Mouse (Mus musculus) layer of hippocampus, adult 18-20 months (tissue): ENCODE measurements around the gene Pdlim7. TPM values are rescaled to one million over a fixed set of nuclear protein-coding genes. Genes with fewer than 3 reads are reported as not detected.
A peak's percentile ranks its signal among the peaks of the same experiment; 100 is the strongest.

Experiments used
- DNase-seq, 2 experiments: peaks; one replicate each; pipeline ENCODE4 v3.0.0; 2022; ENCODE audit warnings: low spot score in 2 of 2
- total RNA-seq, 2 experiments: library from RNA; stranded (reverse); gene quantifications; 2 replicates each; pipeline ENCODE4 v1.2.3; 2021

Pdlim7 gene
- total RNA-seq, 2 experiments from 2014 or later = 93.2 to 99.5 TPM

GRCm38 (mm10) chr13:55522730-55523129 is 9.3 kb upstream of the Pdlim7 start:
- no peak for DNase-seq

DNA sequence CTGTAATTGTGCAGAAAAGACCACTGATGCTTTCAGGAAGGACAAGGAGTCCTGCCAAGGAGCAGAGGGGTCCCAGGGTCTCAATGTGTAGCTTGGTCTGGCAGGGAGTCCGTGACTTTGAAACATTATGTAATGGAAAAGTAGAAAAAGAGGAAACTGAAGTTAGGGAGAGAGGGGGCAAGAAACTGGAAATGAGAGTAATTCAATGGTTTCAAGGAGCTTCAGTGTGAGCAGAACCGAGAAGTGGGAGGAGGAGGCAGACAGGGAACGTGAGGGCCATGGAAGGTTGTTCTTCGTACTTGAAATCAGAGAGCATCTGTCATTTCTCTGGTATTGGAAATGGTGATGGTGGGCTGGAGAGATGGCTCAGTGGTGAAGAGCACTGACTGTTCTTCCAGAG is 6.1 kb upstream of the Pdlim7 start:
- DNase-seq = no peak

DNA sequence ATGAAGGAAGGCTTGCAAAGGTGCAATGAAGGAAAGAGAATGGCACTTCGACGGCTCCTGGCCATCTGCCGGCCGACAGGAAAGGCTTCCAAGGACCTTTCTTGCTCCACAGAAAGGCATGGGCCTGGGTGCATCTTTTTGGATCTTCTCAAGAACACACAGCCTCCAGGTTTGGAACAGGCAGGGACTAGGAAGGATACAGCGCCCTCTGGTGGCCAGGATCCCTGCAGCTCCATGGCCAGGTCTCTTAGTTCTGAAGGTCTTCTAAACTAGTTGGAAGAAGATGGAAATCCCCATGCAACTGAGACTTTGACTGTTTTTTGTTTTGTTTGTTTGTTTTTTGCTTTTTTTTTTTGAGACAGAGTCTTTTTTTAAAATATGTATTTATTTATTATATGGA is 3.5 kb upstream of the Pdlim7 start:
- DNase-seq = peak; percentile 78 to 95

GRCm38 (mm10) chr13:55513828-55514227 is 352 bp upstream of the Pdlim7 start:
- no peak for DNase-seq

DNA sequence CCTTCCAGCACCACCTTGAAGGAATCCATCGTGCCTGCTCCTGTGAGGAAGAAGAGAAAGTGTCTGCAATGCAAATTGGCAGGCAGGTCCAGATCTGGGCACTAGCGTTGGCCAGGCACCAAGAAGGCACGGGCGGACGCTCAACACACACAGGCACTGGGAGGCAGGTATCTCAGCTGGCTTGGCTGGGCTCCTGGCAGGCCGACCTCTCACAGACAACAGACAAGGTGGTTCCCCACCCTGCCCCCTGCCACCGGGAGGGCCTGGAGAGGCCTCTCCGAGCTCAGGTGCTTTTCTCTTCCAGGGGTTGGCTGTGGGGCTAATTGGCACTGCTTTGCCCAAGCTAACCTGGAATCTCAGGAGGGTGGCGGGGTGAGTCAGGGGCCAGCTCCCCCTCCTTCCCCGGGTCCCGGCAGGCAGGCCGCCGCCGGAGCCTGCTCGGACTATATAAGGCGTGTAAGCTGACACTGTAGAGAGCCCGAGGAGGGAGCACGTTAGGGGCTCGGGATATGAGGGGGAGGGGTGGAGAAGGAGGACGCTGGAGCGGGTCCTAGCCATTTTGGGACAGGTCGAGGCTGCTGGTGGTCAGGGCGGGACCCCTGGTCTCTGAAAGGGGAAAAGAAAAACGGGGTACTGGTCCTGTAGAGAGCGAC is 971 bp downstream of the Pdlim7 start:
- no peak for DNase-seq

GRCm38 (mm10) chr13:55511492-55511861 is 2.0 kb downstream of the Pdlim7 start:
- no peak for DNase-seq

DNA sequence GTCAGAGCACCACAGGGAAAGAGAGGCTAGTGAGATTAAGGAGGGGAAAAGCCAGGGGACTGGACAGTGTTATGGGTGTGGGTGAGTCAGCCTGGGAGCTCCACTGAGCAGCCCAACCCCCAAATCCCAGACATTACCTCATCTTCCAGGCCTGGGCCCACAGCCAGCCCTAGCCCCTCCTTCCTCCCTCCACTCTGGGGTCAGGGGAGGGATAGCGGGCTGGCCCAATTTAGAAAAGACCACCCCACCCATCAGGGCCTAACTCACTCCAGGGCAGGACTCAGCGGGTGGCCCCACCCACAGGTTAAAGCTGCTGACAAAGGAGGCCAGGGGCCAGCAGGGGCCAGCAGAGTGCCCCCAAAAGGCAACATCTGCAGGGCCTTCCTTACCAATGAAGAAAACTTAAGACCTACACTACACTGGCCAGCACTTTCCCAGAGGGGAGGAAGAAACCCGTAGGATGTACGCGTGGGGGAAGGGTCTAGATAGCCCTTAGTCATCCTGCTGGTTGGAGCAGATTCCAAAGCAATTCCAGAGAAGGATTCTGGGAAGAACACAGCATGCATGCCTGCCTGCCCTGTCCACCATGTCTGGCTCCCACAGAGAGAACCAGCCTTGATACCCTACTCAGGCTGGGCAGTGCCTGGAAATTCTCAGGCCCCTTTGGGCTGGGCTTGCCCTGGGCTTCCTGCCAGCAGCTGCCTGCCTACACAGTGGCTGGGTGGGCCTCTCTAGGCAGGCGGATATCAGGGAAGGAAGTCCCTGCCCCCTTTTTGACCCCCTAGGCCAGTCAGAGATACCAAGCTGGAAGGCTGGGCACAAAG is 2.6 kb downstream of the Pdlim7 start:
- no peak for DNase-seq

GRCm38 (mm10) chr13:55510332-55510667 is 3.2 kb downstream of the Pdlim7 start:
- no peak for DNase-seq

DNA sequence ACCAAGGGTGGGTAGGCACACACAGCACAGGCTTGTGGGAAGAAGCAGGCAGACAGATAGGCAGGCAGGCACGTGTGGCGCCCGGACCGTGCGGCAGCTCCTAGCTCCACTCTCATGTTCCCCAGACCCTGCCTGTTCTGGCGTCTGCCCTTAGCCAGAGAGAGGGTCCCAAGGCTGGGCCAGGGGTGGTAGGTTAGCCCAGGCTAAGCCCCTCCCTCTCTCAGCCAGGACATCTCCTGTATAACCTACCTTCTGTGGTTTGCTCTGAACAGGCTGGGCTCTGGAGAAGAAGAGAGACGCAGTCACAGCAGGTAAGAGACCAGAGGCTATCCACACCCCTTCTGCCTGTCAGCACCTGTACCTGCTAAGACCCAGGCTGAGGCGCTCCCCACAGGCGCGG is 4.9 kb downstream of the Pdlim7 start:
- no peak for DNase-seq

GRCm38 (mm10) chr13:55507877-55508276 is 5.6 kb downstream of the Pdlim7 start:
- DNase-seq = no peak

GRCm38 (mm10) chr13:55506697-55507096 is 6.8 kb downstream of the Pdlim7 start:
- no peak for DNase-seq

- DNase-seq = no peak
Observed at GRCm38 (mm10) chr13:55505810-55506209, 7.7 kb downstream of the Pdlim7 start.

DNA sequence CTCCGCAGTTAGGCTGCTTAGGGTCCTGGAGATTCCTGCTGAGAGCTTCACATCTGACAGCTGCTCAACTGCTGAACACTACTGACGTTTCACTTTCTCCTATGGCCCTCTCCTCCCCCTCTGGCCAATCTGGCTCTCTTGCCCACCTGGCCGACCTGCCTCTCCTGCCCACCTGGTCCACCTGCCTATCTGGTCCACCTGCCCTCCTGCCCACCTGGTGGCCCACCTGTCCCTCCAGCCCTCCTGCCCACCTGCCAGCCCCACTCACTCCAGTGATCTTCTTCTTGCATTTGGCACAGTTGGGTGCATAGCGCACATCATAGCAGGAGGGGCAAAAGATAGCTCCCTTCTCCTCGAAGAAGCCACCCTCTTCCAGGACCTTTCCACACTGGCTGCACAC is 9.1 kb downstream of the Pdlim7 start:
- DNase-seq = no peak

GRCm38 (mm10) chr13:55502405-55502804 is 11.1 kb downstream of the Pdlim7 start:
- DNase-seq = no peak

- DNase-seq = no peak
Observed at GRCm38 (mm10) chr13:55500575-55500974, 12.9 kb downstream of the Pdlim7 start.

DNA sequence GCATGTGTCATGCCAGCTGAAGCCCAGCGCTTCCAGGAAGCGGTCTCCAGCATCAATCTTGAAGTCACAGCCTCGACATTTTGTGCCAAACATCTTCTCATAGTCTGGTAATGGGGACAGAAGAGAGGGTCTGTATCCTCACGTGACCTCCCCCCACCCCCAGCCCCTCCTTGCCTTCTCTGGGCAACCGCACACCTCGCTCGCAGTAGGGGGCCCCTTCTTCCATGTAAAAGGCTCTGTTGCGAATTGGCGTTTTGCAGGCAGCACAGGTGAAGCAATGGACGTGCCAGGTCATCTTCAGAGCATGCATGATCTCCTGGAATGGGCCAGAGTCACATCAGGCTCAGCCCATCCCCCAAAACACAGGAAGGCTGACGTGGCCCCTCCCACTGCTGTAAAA is 14.6 kb downstream of the Pdlim7 start:
- DNase-seq = no peak

DNA sequence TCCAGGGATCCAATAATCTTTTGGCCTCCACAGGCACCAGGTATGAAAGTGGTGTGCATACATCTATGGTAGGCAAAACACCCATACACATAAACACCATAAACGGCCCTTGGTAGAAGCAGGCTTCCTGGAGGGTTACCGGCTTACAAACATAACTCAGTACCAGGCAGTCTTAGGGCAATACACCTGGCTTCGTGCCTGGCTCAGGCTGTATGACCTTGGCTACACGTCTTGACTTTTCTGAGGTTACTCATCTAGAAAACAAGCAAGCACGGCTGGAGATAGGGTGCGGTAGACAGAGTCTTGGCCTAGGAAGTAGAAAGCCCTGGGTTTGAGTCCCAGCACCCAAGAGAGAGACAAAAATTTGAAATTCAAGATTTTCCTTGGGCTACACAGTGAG is 16.8 kb downstream of the Pdlim7 start:
- no peak for DNase-seq

GRCm38 (mm10) chr13:55495702-55496101 is 17.8 kb downstream of the Pdlim7 start:
- no peak for DNase-seq

- DNase-seq = peak in 1 of 2 experiments; percentile 77
Observed at GRCm38 (mm10) chr13:55494883-55495621, 18.4 kb downstream of the Pdlim7 start.

DNA sequence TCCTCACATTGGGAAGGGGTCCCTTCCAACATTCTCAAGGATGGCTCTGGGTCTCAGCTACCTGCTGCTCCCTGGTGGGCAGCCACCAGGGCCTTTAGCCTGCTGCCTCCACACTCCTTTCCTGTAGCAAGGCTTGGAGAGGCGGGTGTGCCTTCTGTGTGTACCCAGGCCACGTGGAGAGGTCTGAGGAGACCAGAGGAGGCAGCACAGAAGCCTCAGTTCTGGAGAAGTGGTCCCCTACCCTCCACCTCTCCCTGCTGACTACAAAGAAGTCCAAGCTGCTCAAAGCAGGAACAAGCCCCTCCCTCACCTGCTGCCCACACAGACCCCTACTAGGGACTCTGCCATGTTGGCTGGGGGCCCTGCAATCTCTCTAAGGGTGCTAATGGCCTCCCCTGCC is 19.2 kb downstream of the Pdlim7 start:
- DNase-seq = no peak

GRCm38 (mm10) chr13:55487578-55488498 is 25.6 kb downstream of the Pdlim7 start, which contains the start of gene Dbn1:
Dbn1 (minus strand) TSS chr13:55488111.
- no peak for DNase-seq
